Mouse (Mus musculus) ES-E14 (cell line): ENCODE measurements around the gene Gpm6b. TPM values are rescaled to one million over a fixed set of nuclear protein-coding genes. Genes with fewer than 3 reads are reported as not detected.

ENCODE experiments used
- DNase-seq: peaks from one replicate; pipeline ENCODE4 v3.0.0-alpha.2; 2013; ENCODE audit warnings: low read depth, low spot score
- H3K27ac ChIP-seq: 2 replicates; pipeline ENCODE4 v1.5.1; 2012; ENCODE audit warnings: low read depth, mild to moderate bottlenecking, low read length, moderate library complexity, mixed read lengths; ENCODE audit not compliant: poor library complexity, insufficient read depth, severe bottlenecking
- H3K36me3 ChIP-seq: 2 replicates; pipeline ENCODE4 v1.6.1; 2012; ENCODE audit warnings: mild to moderate bottlenecking, low read length, moderate library complexity, mixed read lengths; ENCODE audit not compliant: control insufficient read depth, poor library complexity, insufficient read depth, severe bottlenecking
- H3K4me1 ChIP-seq, 2 experiments: fragments of 150-350 bp in 1 of 2; sonication (generic) in 1 of 2; 2 replicates each; pipeline ENCODE4 v1.6.1; 2012; ENCODE audit warnings: low read length in 2 of 2, mild to moderate bottlenecking in 1 of 2, mixed read lengths in 1 of 2; ENCODE audit not compliant: control insufficient read depth in 2 of 2, insufficient read depth in 2 of 2, poor library complexity in 1 of 2
- H3K4me3 ChIP-seq, 2 experiments: fragments of 150-350 bp in 1 of 2; sonication (generic) in 1 of 2; 2 replicates each; pipeline ENCODE4 v1.5.1; 2012; ENCODE audit warnings: low read length in 2 of 2, low read depth in 1 of 2, mild to moderate bottlenecking in 1 of 2, mixed read lengths in 1 of 2; ENCODE audit not compliant: insufficient read depth in 1 of 2, poor library complexity in 1 of 2, severe bottlenecking in 1 of 2
- H3K9ac ChIP-seq: 2 replicates; pipeline ENCODE4 v1.6.1; 2012; ENCODE audit warnings: low read depth, mild to moderate bottlenecking, low read length, mixed read lengths; ENCODE audit not compliant: poor library complexity, insufficient read depth, severe bottlenecking
- H3K9me3 ChIP-seq: fragments of 150-350 bp; sonication (generic); 2 replicates; pipeline ENCODE4 v1.6.1; 2012; ENCODE audit warnings: low read depth, mild to moderate bottlenecking, low read length; ENCODE audit not compliant: control insufficient read depth, insufficient read depth
- CHD2 ChIP-seq: IDR thresholded peaks from 2 replicates; pipeline ENCODE4 v1.6.1; 2014; ENCODE audit warnings: mild to moderate bottlenecking, low read depth, low read length, inconsistent platforms
- HCFC1 ChIP-seq: IDR thresholded peaks from 2 replicates; pipeline ENCODE4 v1.6.1; 2012; ENCODE audit warnings: low read length, inconsistent platforms, borderline replicate concordance; ENCODE audit not compliant: insufficient read depth
- MAFK ChIP-seq: IDR thresholded peaks from 2 replicates; pipeline ENCODE4 v1.6.1; 2014; ENCODE audit warnings: mild to moderate bottlenecking, low read depth, low read length, inconsistent platforms; ENCODE audit not compliant: insufficient read depth
- ZC3H11A ChIP-seq: IDR thresholded peaks from 2 replicates; pipeline ENCODE4 v1.6.1; 2012; ENCODE audit warnings: low read depth, mild to moderate bottlenecking, inconsistent platforms, low read length, borderline replicate concordance
- ZNF384 ChIP-seq: IDR thresholded peaks from 2 replicates; pipeline ENCODE4 v1.6.1; 2012; ENCODE audit warnings: low read depth, low read length, inconsistent platforms
- in situ Hi-C, 2 experiments: fragments of 600-800 bp; cut with MboI; formaldehyde crosslinking; loops; one replicate each; pipeline ENCODE4 v1.15.1; 2025; ENCODE audit warnings: low sequenced_read_pairs in 2 of 2, inconsistent platforms in 1 of 2; ENCODE audit not compliant: unreplicated experiment in 2 of 2
- total RNA-seq: library from RNA; depleted of rRNA; stranded (reverse); fragments of 300-350 nt; gene quantifications from 2 replicates; pipeline ENCODE4 v1.2.3, GENCODE M21; 2012

The Gpm6b gene
- total RNA-seq, 1 experiment = 1.0 TPM

- Histone ChIP-seq H3K4me1 (no peaks in the 10 kb centered on the region), H3K9ac (no peak overlapping the region), H3K27ac (no peak overlapping the region), H3K36me3 (no peaks in the 10 kb centered on the region), H3K9me3 (no peaks in the 10 kb centered on the region), H3K4me3 (no peak overlapping the region)
- DNase-seq = no peak
- in situ Hi-C loops = loop anchor here in 1 of 2 experiments (25.0 kb wide), 1 partner anchor 191 kb away; the partner anchor contains the start of gene Gemin8
- TF ChIP-seq CHD2 (no peak), HCFC1 (no peak), ZC3H11A (no peak), MAFK (no peak), ZNF384 (no peak)
Observed at GRCm38 (mm10) chrX:166353412-166353811, 114.7 kb downstream of the Gpm6b start.

- Histone ChIP-seq H3K9me3 (no peaks in the 10 kb centered on the region), H3K4me3 (no peak overlapping the region), H3K36me3 (no peaks in the 10 kb centered on the region), H3K27ac (no peak overlapping the region), H3K9ac (no peak overlapping the region), H3K4me1 (no peaks in the 10 kb centered on the region)
- in situ Hi-C loops = loop anchor here in 1 of 2 experiments (25.0 kb wide), 1 partner anchor 193 kb away; the partner anchor contains the start of gene Gemin8
- DNase-seq = no peak
- TF ChIP-seq MAFK (no peak), ZC3H11A (no peak), ZNF384 (no peak), HCFC1 (no peak), CHD2 (no peak)
Observed at GRCm38 (mm10) chrX:166354913-166355312, 116.2 kb downstream of the Gpm6b start.

- no peaks in the 10 kb centered on the region for H3K36me3 ChIP-seq
Observed at GRCm38 (mm10) chrX:166356276-166356675, 117.6 kb downstream of the Gpm6b start.

GRCm38 (mm10) chrX:166358955-166359354 is 120.2 kb downstream of the Gpm6b start:
- H3K36me3 ChIP-seq = no peaks in the 10 kb centered on the region
- H3K9ac ChIP-seq = no peak overlapping the region
- H3K4me3 ChIP-seq = no peak overlapping the region
- no peak for DNase-seq
- in situ Hi-C loops = loop anchor here in 1 of 2 experiments (25.0 kb wide), 1 partner anchor 197 kb away; the partner anchor contains the start of gene Gemin8
- no peak overlapping the region for H3K27ac ChIP-seq
- H3K4me1 ChIP-seq = no peaks in the 10 kb centered on the region
- H3K9me3 ChIP-seq = no peaks in the 10 kb centered on the region
- TF ChIP-seq CHD2 = no peak
- TF ChIP-seq HCFC1 = no peak
- no peak for TF ChIP-seq ZNF384
- no peak for TF ChIP-seq ZC3H11A
- no peak for TF ChIP-seq MAFK

More at GRCm38 (mm10) chrX:166356276-166356675, 117.6 kb downstream of the Gpm6b start:
- H3K4me1 ChIP-seq = no peaks in the 10 kb centered on the region
- no peak for DNase-seq
- in situ Hi-C loops = loop anchor here in 1 of 2 experiments (25.0 kb wide), 1 partner anchor 194 kb away; the partner anchor contains the start of gene Gemin8
- no peak overlapping the region for H3K4me3 ChIP-seq
- no peak overlapping the region for H3K27ac ChIP-seq
- TF ChIP-seq HCFC1 (no peak), ZC3H11A (no peak), CHD2 (no peak), MAFK (no peak), ZNF384 (no peak)
- H3K9me3 ChIP-seq = no peaks in the 10 kb centered on the region
- H3K9ac ChIP-seq = no peak overlapping the region
